ENCODE assay signal across 20 mouse cellular contexts in genomic region chr13:85570886-85571527, GRCm38 (mm10).
A peak's percentile ranks its signal among the peaks of the same experiment; 100 is the strongest.
DNase-seq lines count a peak whose midpoint lies in the region; ATAC-seq and TF ChIP-seq lines count a peak whose summit lies in the region.
"Had no signal": no experiment of that assay in that cellular context is flagged by ENCODE, and none has a peak within 500 bp of the region (broad histone marks: within the 10 kb centered on the region; RNA-seq: fewer than 3 reads in every experiment).

No protein-coding gene starts in this region.

- no peak for TF ChIP-seq CTCF in kidney, adult 2 months (conservative IDR thresholded peaks at IDR 0.05; ENCODE audit: insufficient read depth, insufficient read length, low read depth, low read length)
- TF ChIP-seq CTCF in brain, embryonic 14.5 days (IDR thresholded peaks at IDR 0.05; ENCODE audit: borderline replicate concordance, extremely low read depth, insufficient read depth, insufficient read length), result no peak

- H3K9me3 ChIP-seq in limb, embryonic 14.5 days (ENCODE audit: control insufficient read depth, low read length), result no peaks in the 10 kb centered on the region
- H3K9me3 ChIP-seq: embryonic facial prominence, embryonic 10.5 days; forebrain, embryonic 10.5 days; forebrain, embryonic 15.5 days; heart, embryonic 10.5 days; hindbrain, embryonic 12.5 days; intestine, embryonic 15.5 days had no signal

- TF ChIP-seq POLR2A in kidney, adult 2 months (IDR thresholded peaks at IDR 0.05; ENCODE audit: low read depth, low read length), result no peak
- no peak for TF ChIP-seq POLR2A in brain, embryonic 14.5 days (IDR thresholded peaks at IDR 0.05; ENCODE audit: borderline replicate concordance, extremely low read depth, insufficient read depth, insufficient read length, poor library complexity, severe bottlenecking)
- TF ChIP-seq POLR2A in limb, embryonic 14.5 days (IDR thresholded peaks at IDR 0.05; ENCODE audit: borderline replicate concordance, extremely low read depth, insufficient read depth, insufficient read length), result no peak

- H3K4me1 ChIP-seq in kidney, adult 2 months (ENCODE audit: control insufficient read depth, insufficient read depth, low read length), result no peaks in the 10 kb centered on the region
- 0 out of 2 replicates have a peak, but pooled peaks cover 3% of the 10 kb centered on the region for H3K4me1 ChIP-seq in limb, embryonic 14.5 days (ENCODE audit: control insufficient read depth, insufficient read depth, low read length)
- H3K4me1 ChIP-seq: embryonic facial prominence, embryonic 10.5 days; forebrain, embryonic 10.5 days; forebrain, embryonic 15.5 days; heart, embryonic 10.5 days; hindbrain, embryonic 12.5 days; intestine, embryonic 15.5 days had no signal

- WGBS in kidney, adult 2 months, result 59% methylated on average over 2 of the region's 2 CpGs
- 24% methylated on average over 2 of the region's 2 CpGs for WGBS in limb, embryonic 14.5 days

- H3K27me3 ChIP-seq in kidney, adult 2 months (replicated peaks; ENCODE audit: control insufficient read depth, insufficient read depth, low read length), result no peaks in the 10 kb centered on the region
- H3K27me3 ChIP-seq in limb, embryonic 14.5 days (ENCODE audit: control insufficient read depth, insufficient read depth, low read length), result no peaks in the 10 kb centered on the region
- H3K27me3 ChIP-seq: forebrain, embryonic 15.5 days; hindbrain, embryonic 12.5 days; intestine, embryonic 15.5 days had no signal

- no peak overlapping the region for H3K4me3 ChIP-seq in kidney, adult 2 months (ENCODE audit: insufficient read depth, low read depth, low read length)
- H3K4me3 ChIP-seq in limb, embryonic 14.5 days (replicated peaks; ENCODE audit: low read length), result no peak overlapping the region
- H3K4me3 ChIP-seq: embryonic facial prominence, embryonic 10.5 days; erythroblast, embryonic 14.5 days; forebrain, embryonic 10.5 days; forebrain, embryonic 15.5 days; heart, embryonic 10.5 days; hindbrain, embryonic 12.5 days; intestine, embryonic 15.5 days had no signal

- DNase-seq in kidney, adult 2 months, result peak; percentile 2
- no peak for DNase-seq in kidney, adult 9 months
- peak; percentile 3 for DNase-seq in adipocyte (ENCODE audit: low spot score)
- peak; percentile 9 for DNase-seq in brain, embryonic 14.5 days (ENCODE audit: low read depth)
- DNase-seq in limb, embryonic 14.5 days (ENCODE audit: low spot score), result peak; percentile 28
- no peak for DNase-seq in frontal cortex, postnatal 36 days (ENCODE audit: low spot score in 2 of 2)
- DNase-seq: adrenal gland, adult 8-10 months; adrenal gland, postnatal 36 days; cerebellum, adult 18-20 months; gastrocnemius, postnatal 10 days; heart, adult 18-20 months; heart, postnatal 10 days; heart, postnatal 4 days had no signal

- no peak overlapping the region for H3K27ac ChIP-seq in kidney, adult 2 months (ENCODE audit: insufficient read depth, low read depth, low read length)
- no peak overlapping the region for H3K27ac ChIP-seq in limb, embryonic 14.5 days (replicated peaks; ENCODE audit: low read depth, low read length)
- H3K27ac ChIP-seq: embryonic facial prominence, embryonic 10.5 days; forebrain, embryonic 10.5 days; forebrain, embryonic 15.5 days; heart, embryonic 10.5 days; hindbrain, embryonic 12.5 days; intestine, embryonic 15.5 days had no signal

- no peak for ATAC-seq in limb, embryonic 14.5 days (ENCODE audit: low FRiP score, low read depth)
- ATAC-seq: forebrain, embryonic 15.5 days; intestine, embryonic 15.5 days had no signal

- H3K4me2 ChIP-seq in limb, embryonic 14.5 days (replicated peaks; ENCODE audit: low read depth, low read length, severe bottlenecking), result no peak overlapping the region
- H3K4me2 ChIP-seq: forebrain, embryonic 15.5 days; hindbrain, embryonic 12.5 days; intestine, embryonic 15.5 days had no signal

- no peaks in the 10 kb centered on the region for H3K36me3 ChIP-seq in kidney, adult 2 months (ENCODE audit: control insufficient read depth, insufficient read depth, low read length)
- H3K36me3 ChIP-seq in limb, embryonic 14.5 days (ENCODE audit: control insufficient read depth, insufficient read depth, low read length), result no peaks in the 10 kb centered on the region
- H3K36me3 ChIP-seq: embryonic facial prominence, embryonic 10.5 days; forebrain, embryonic 10.5 days; forebrain, embryonic 15.5 days; heart, embryonic 10.5 days; hindbrain, embryonic 12.5 days; intestine, embryonic 15.5 days had no signal

- H3K9ac ChIP-seq in limb, embryonic 14.5 days (ENCODE audit: low read depth, low read length, severe bottlenecking), result no peak overlapping the region
- H3K9ac ChIP-seq: forebrain, embryonic 15.5 days; hindbrain, embryonic 12.5 days; intestine, embryonic 15.5 days had no signal

Comparison
In these comparisons a context has a peak if more than half of its experiments do, and no peak if none do; other contexts are left out.
1. DNase-seq: peak in kidney, adult 2 months (single experiment), adipocyte (single experiment), brain, embryonic 14.5 days (single experiment) and limb, embryonic 14.5 days (single experiment); none in kidney, adult 9 months (single experiment) and frontal cortex, postnatal 36 days (0 of 2).